Mouse (Mus musculus): ENCODE measurements around the gene Sirt4.

DNA sequence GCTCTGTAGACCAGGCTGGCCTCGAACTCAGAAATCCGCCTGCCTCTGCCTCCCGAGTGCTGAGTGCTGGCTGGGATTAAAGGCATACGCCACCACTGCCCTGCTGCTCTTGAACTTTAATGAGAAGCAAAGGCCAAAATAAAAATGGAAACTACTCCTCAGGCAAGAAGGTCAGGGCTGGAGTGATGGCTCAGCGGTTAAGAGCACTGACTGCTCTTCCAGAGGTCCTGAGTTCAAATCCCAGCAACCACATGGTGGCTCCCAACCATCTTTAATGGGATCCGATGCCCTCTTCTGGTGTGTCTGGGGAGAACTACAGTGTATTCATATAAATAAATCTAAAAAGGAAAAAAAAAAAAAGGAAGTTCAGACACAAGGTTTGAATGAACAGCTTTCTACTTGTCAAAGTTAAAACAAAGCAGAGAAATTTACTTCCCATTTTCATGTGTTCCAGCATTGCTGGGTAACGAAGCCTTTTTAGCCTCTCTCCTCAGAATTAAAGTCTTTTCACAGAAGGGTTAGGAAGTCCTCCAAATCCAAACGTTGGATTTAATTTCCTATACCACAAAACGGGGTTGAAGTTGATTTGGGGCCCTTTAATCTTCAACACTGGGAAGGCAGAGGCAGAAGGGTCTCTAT is 3.5 kb upstream of the Sirt4 start:
- TF ChIP-seq CTCF (conservative IDR thresholded peaks at IDR 0.05; ENCODE audit: low read length), result no peak
- TF ChIP-seq NANOG (IDR thresholded peaks at IDR 0.05; ENCODE audit: borderline replicate concordance, low read length), result no peak
- TF ChIP-seq POU5F1 (IDR thresholded peaks at IDR 0.05; ENCODE audit: borderline replicate concordance, low read length), result no peak
